Mouse (Mus musculus) neural tube, embryonic 15.5 days (tissue): ENCODE data around the gene Ppp1r14b. TPM values are rescaled to one million over a fixed set of nuclear protein-coding genes. Genes with fewer than 3 reads are reported as not detected.

Experiments
- ATAC-seq: fragments of 200-750 bp; cut with Nextera tagmentation; 2 replicates; pipeline ENCODE4 v1.8.0; 2017; ENCODE audit warnings: mild to moderate bottlenecking, moderate TSS enrichment, moderate library complexity; ENCODE audit not compliant: low FRiP score
- H3K27ac ChIP-seq: fragments of 300-500 bp; sonication (generic); replicated peaks from 2 replicates; pipeline ENCODE4 v1.5.1; 2015; ENCODE audit warnings: mild to moderate bottlenecking, inconsistent platforms
- H3K27me3 ChIP-seq: fragments of 300-500 bp; sonication (generic); replicated peaks from 2 replicates; pipeline ENCODE4 v1.6.1; 2015; ENCODE audit warnings: inconsistent platforms
- H3K36me3 ChIP-seq: fragments of 300-500 bp; sonication (generic); 2 replicates; pipeline ENCODE4 v1.6.1; 2015; ENCODE audit warnings: inconsistent platforms
- H3K4me1 ChIP-seq: fragments of 300-500 bp; sonication (generic); 2 replicates; pipeline ENCODE4 v1.6.1; 2015; ENCODE audit warnings: inconsistent platforms
- H3K4me2 ChIP-seq: fragments of 300-500 bp; sonication (generic); 2 replicates; pipeline ENCODE4 v1.6.1; 2015; ENCODE audit warnings: inconsistent platforms, mild to moderate bottlenecking, moderate library complexity
- H3K4me3 ChIP-seq: fragments of 300-500 bp; sonication (generic); replicated peaks from 2 replicates; pipeline ENCODE4 v1.5.1; 2015; ENCODE audit warnings: mild to moderate bottlenecking, inconsistent platforms
- H3K9ac ChIP-seq: fragments of 300-500 bp; sonication (generic); replicated peaks from 2 replicates; pipeline ENCODE4 v1.6.1; 2015; ENCODE audit warnings: mild to moderate bottlenecking, inconsistent platforms
- H3K9me3 ChIP-seq: fragments of 300-500 bp; sonication (generic); replicated peaks from 2 replicates; pipeline ENCODE4 v1.6.1; 2016; ENCODE audit warnings: inconsistent platforms
- WGBS: fragments of 180-500 bp; shearing (Covaris S2); methylation state at CpG from one replicate; pipeline ENCODE4 v1.1.7; 2015; ENCODE audit warnings: mixed read lengths; 5-methylcytosine and 5-hydroxymethylcytosine counted together
- polyA plus RNA-seq: library from polyadenylated mRNA; unstranded; fragments of >200 nt; fragmentation: Nextera tagmentation; extraction: Ambion mirVana; gene quantifications from 2 replicates; pipeline ENCODE4 v1.2.1, GENCODE M21; 2015

Ppp1r14b gene
- polyA plus RNA-seq, 1 experiment from 2014 or later, result 159 TPM

- ATAC-seq, result no peak
- Histone ChIP-seq H3K4me2 (no peak overlapping the region), H3K27me3 (no peaks in the 10 kb centered on the region), H3K27ac (no peak overlapping the region), H3K36me3 (peaks cover 11% of the 10 kb centered on the region; the same call in 1 of the 2 replicates), H3K9ac (no peak overlapping the region), H3K4me1 (peaks cover 38% of the 10 kb centered on the region), H3K4me3 (no peak overlapping the region), H3K9me3 (no peaks in the 10 kb centered on the region)
- 74% methylated on average over 4 of the region's 4 CpGs for WGBS
Measured at GRCm38 (mm10) chr19:6948186-6948585, 26.6 kb upstream of the Ppp1r14b start.

- Histone ChIP-seq H3K4me1 (peaks cover 33% of the 10 kb centered on the region), H3K9ac (no peak overlapping the region), H3K27ac (no peak overlapping the region), H3K36me3 (peaks cover 11% of the 10 kb centered on the region; the same call in 1 of the 2 replicates), H3K4me2 (peak overlapping the region; percentile 99), H3K27me3 (no peaks in the 10 kb centered on the region), H3K4me3 (no peak overlapping the region), H3K9me3 (no peaks in the 10 kb centered on the region)
- WGBS, result 88% methylated on average over 5 of the region's 5 CpGs
- ATAC-seq, result no peak
Measured at GRCm38 (mm10) chr19:6949532-6949931, 25.2 kb upstream of the Ppp1r14b start.

DNA sequence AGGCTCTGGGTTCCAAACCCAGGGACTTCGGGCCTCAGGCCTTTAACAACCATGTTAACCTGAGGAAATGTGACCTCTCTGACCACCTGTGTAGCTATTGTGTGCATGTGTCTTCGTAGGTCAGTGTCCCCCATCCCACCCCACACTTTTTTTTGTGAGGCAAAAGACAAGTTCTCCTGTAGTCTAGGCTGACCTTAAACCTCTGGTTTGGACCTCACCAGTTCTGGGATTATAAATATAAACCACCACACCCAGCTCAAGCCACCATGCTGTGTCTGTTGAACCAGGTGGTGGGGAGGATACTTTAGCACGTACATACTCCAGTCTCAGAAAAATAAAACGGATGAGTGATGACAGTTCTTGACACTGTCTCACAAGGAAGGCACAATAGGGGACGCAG, 24.8 kb upstream of the Ppp1r14b start:
- peak overlapping the region; percentile 56 for H3K4me3 ChIP-seq
- peak overlapping the region; percentile 99 for H3K4me2 ChIP-seq
- H3K27me3 ChIP-seq, result no peaks in the 10 kb centered on the region
- 0 out of 2 replicates have a peak, but pooled peaks have one; percentile 0 for ATAC-seq
- peaks cover 33% of the 10 kb centered on the region for H3K4me1 ChIP-seq
- WGBS, result 53% methylated on average over 5 of the region's 5 CpGs
- H3K36me3 ChIP-seq, result peaks cover 14% of the 10 kb centered on the region; the same call in 1 of the 2 replicates
- H3K9me3 ChIP-seq, result no peaks in the 10 kb centered on the region
- H3K9ac ChIP-seq, result peak overlapping the region; percentile 58
- H3K27ac ChIP-seq, result peak overlapping the region; percentile 90

DNA sequence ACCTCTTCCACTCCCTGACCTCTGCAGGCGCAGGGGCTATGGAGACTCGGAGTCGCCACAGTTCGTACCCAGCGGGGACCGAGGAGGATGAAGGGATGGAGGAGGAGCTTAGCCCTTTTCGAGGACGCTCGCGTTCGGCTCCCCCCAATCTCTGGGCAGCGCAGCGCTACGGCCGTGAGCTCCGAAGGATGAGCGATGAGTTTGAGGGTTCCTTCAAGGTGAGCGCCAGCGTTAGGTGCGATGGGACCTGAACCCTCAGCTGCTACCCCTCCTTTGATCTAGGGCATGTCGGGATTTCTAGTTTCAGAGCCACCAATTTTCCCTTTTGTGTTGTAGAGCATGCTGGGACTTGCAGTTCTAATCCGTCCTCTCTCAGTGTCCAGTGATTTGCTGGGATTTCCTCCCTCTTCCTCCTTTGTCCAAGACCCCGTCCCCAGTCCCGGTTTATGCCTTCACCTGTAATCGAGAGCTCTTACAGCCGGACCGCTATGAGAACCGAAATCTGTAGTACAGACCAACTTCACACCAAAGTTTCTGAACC, 24.1 kb upstream of the Ppp1r14b start:
- Histone ChIP-seq H3K9me3 (no peaks in the 10 kb centered on the region), H3K36me3 (peaks cover 18% of the 10 kb centered on the region; the same call in 1 of the 2 replicates), H3K9ac (peak overlapping the region; percentile 58), H3K27me3 (no peaks in the 10 kb centered on the region), H3K4me2 (peak overlapping the region; percentile 99), H3K4me1 (peaks cover 33% of the 10 kb centered on the region), H3K4me3 (peak overlapping the region; percentile 56), H3K27ac (peak overlapping the region; percentile 90)
- under 1% methylated on average over 28 of the region's 28 CpGs for WGBS
- ATAC-seq, result peak; percentile 70

GRCm38 (mm10) chr19:6951381-6951968, 23.3 kb upstream of the Ppp1r14b start:
- peak; percentile 88 for ATAC-seq
- H3K4me2 ChIP-seq, result peak overlapping the region; percentile 99
- no peaks in the 10 kb centered on the region for H3K9me3 ChIP-seq
- peak overlapping the region; percentile 90 for H3K27ac ChIP-seq
- peaks cover 33% of the 10 kb centered on the region for H3K4me1 ChIP-seq
- H3K36me3 ChIP-seq, result peaks cover 15% of the 10 kb centered on the region; the same call in 1 of the 2 replicates
- H3K9ac ChIP-seq, result peak overlapping the region; percentile 58
- under 1% methylated on average over 35 of the region's 35 CpGs for WGBS
- no peaks in the 10 kb centered on the region for H3K27me3 ChIP-seq
- peak overlapping the region; percentile 56 for H3K4me3 ChIP-seq

DNA sequence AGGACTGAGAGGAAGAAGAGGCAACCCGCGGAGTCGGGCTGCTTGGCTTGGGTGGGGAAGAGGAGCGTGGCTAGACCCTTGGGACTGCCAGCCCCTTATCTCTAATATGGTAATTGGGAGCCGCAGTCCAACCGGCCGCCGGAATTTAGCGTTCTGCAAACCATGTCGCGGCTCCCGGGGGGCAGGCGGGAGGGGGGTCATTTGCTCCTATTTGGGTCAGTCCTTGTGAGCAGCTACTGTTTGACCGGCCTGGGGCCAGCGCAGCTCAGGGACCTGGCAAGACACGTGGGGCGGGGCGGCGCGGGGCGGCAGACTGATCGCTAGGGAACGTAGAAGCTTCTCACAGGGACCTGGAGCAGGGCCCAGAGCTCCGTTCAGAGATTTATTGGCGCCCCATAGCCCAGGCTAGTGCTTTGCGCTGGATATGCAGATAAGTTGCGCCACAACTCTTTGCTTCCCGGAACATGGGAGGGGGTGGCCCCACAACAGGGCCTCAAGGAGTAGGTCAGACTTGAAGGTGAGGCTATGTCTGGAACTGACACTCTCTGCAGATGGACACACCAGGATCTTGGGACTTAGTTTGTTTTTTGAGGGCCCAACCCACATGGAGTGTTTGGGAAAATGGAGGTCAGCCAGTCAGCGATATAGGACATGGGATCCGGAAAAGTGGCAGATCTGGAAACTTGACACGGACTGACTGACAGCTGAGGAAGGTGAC, 22.6 kb upstream of the Ppp1r14b start:
- H3K9me3 ChIP-seq, result no peaks in the 10 kb centered on the region
- peak overlapping the region; percentile 56 for H3K4me3 ChIP-seq
- ATAC-seq, result peak; percentile 33
- H3K4me1 ChIP-seq, result peaks cover 33% of the 10 kb centered on the region
- peaks cover 11% of the 10 kb centered on the region; the same call in 1 of the 2 replicates for H3K36me3 ChIP-seq
- H3K27ac ChIP-seq, result peak overlapping the region; percentile 90
- H3K4me2 ChIP-seq, result peak overlapping the region; percentile 99
- no peaks in the 10 kb centered on the region for H3K27me3 ChIP-seq
- H3K9ac ChIP-seq, result peak overlapping the region; percentile 58
- 4% methylated on average over 31 of the region's 31 CpGs for WGBS

- 42% methylated on average over 3 of the region's 3 CpGs for WGBS
- Histone ChIP-seq H3K9ac (peak overlapping the region; percentile 58), H3K9me3 (no peaks in the 10 kb centered on the region), H3K27ac (peak overlapping the region; percentile 90), H3K4me2 (peak overlapping the region; percentile 99), H3K4me3 (peak overlapping the region; percentile 56), H3K36me3 (peaks cover 11% of the 10 kb centered on the region; the same call in 1 of the 2 replicates), H3K27me3 (no peaks in the 10 kb centered on the region), H3K4me1 (peaks cover 33% of the 10 kb centered on the region)
- no peak for ATAC-seq
Measured at GRCm38 (mm10) chr19:6952712-6953037, 22.1 kb upstream of the Ppp1r14b start.

- no peak overlapping the region for H3K4me2 ChIP-seq
- peaks cover 32% of the 10 kb centered on the region for H3K4me1 ChIP-seq
- H3K9me3 ChIP-seq, result no peaks in the 10 kb centered on the region
- no peaks in the 10 kb centered on the region for H3K27me3 ChIP-seq
- peaks cover 13% of the 10 kb centered on the region; the same call in 1 of the 2 replicates for H3K36me3 ChIP-seq
- 58% methylated on average over 9 of the region's 9 CpGs for WGBS
- H3K27ac ChIP-seq, result no peak overlapping the region
- ATAC-seq, result no peak
- no peak overlapping the region for H3K4me3 ChIP-seq
- no peak overlapping the region for H3K9ac ChIP-seq
Measured at GRCm38 (mm10) chr19:6954046-6954445, 20.7 kb upstream of the Ppp1r14b start.

DNA sequence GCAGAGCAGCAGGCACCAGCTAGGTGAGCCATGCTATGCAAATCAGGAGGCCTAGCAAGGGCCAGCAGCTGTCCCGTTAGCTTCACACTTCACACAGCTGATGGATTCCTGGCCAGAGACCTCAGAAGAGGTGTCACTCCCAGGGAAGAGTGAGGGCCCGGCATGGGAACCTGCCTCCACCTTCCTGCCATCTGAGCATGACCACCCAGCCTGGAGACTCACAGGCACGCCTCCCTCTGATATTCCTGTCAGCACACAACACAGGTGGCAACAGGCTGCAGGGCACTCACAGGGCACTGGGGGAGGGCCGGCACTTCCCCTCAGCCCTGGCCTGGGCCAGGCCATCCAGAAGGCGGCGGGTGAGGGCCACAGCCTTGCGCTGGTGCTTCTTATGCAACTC, 19.3 kb upstream of the Ppp1r14b start:
- Histone ChIP-seq H3K4me1 (peaks cover 18% of the 10 kb centered on the region), H3K9me3 (no peaks in the 10 kb centered on the region), H3K36me3 (peaks cover 16% of the 10 kb centered on the region; the same call in 1 of the 2 replicates), H3K27me3 (no peaks in the 10 kb centered on the region), H3K9ac (no peak overlapping the region), H3K4me2 (no peak overlapping the region), H3K27ac (no peak overlapping the region), H3K4me3 (no peak overlapping the region)
- 91% methylated on average over 7 of the region's 7 CpGs for WGBS
- no peak for ATAC-seq

- peaks cover 18% of the 10 kb centered on the region for H3K4me1 ChIP-seq
- no peak overlapping the region for H3K9ac ChIP-seq
- no peaks in the 10 kb centered on the region for H3K9me3 ChIP-seq
- H3K36me3 ChIP-seq, result peaks cover 16% of the 10 kb centered on the region; the same call in 1 of the 2 replicates
- H3K4me2 ChIP-seq, result no peak overlapping the region
- ATAC-seq, result no peak
- 86% methylated on average over 10 of the region's 10 CpGs for WGBS
- H3K27ac ChIP-seq, result no peak overlapping the region
- H3K27me3 ChIP-seq, result no peaks in the 10 kb centered on the region
- no peak overlapping the region for H3K4me3 ChIP-seq
Measured at GRCm38 (mm10) chr19:6956461-6956860, 18.3 kb upstream of the Ppp1r14b start.

- Histone ChIP-seq H3K9me3 (no peaks in the 10 kb centered on the region), H3K27ac (no peak overlapping the region), H3K4me1 (peaks cover 27% of the 10 kb centered on the region), H3K36me3 (no peaks in the 10 kb centered on the region), H3K27me3 (peaks cover 12% of the 10 kb centered on the region), H3K4me2 (peak overlapping the region; percentile 57), H3K4me3 (peak overlapping the region; percentile 45), H3K9ac (peak overlapping the region; percentile 44; the same call in 1 of the 2 replicates)
- WGBS, result 10% methylated on average over 15 of the region's 15 CpGs
- ATAC-seq, result no peak
Measured at GRCm38 (mm10) chr19:6968491-6969271, 6.1 kb upstream of the Ppp1r14b start.
